Mouse (Mus musculus) monocyte, adult 2 months (primary cell): ENCODE results near the gene Polr3c.
"Not testable (repeated sequence)": the region's sequence is repeated elsewhere in the genome, so short reads cannot be mapped to it uniquely, and the experiment has no call there.

Source experiments
- DNase-seq, 2 experiments: peaks; one replicate each; pipeline ENCODE4 v3.0.0; 2022; ENCODE audit warnings: low spot score in 2 of 2, low read depth in 1 of 2

Polr3c gene

GRCm38 (mm10) chr3:96679159-96679674 is 48.2 kb downstream of the Polr3c start:
- no peak for DNase-seq

- DNase-seq: no peak
Measured at GRCm38 (mm10) chr3:96678456-96678855, 49.0 kb downstream of the Polr3c start.

GRCm38 (mm10) chr3:96675690-96676089 is 51.7 kb downstream of the Polr3c start:
- no peak for DNase-seq

GRCm38 (mm10) chr3:96675171-96675570 is 52.3 kb downstream of the Polr3c start:
- no peak for DNase-seq

- DNase-seq: no peak
Measured at GRCm38 (mm10) chr3:96674442-96674841, 53.0 kb downstream of the Polr3c start.

- DNase-seq: no peak
Measured at GRCm38 (mm10) chr3:96673514-96673913, 53.9 kb downstream of the Polr3c start.

GRCm38 (mm10) chr3:96671519-96671918 is 55.9 kb downstream of the Polr3c start:
- no peak for DNase-seq

GRCm38 (mm10) chr3:96669727-96670468 is 57.5 kb downstream of the Polr3c start, which contains the start of gene Ankrd35:
Gene Ankrd35, plus strand, starts transcription at chr3:96670131.
- peak; percentile 42 to 51 for DNase-seq

- no peak for DNase-seq
Measured at GRCm38 (mm10) chr3:96668424-96669067, 58.9 kb downstream of the Polr3c start.

- no peak for DNase-seq
Measured at GRCm38 (mm10) chr3:96667316-96667715, 60.1 kb downstream of the Polr3c start.

- no peak for DNase-seq
Measured at GRCm38 (mm10) chr3:96666916-96667315, 60.5 kb downstream of the Polr3c start.

- not testable (repeated sequence) for DNase-seq
Measured at GRCm38 (mm10) chr3:96665732-96666363, 61.6 kb downstream of the Polr3c start.

GRCm38 (mm10) chr3:96663432-96664239 is 63.8 kb downstream of the Polr3c start:
- DNase-seq: peak in 1 of 2 experiments; percentile 40

GRCm38 (mm10) chr3:96662731-96663316 is 64.6 kb downstream of the Polr3c start:
- DNase-seq: no peak
